Mouse (Mus musculus) right cerebral cortex, postnatal 14 days (tissue): Measurements from ENCODE around the gene Pik3cd.
"Not testable (repeated sequence)": the region's sequence is repeated elsewhere in the genome, so short reads cannot be mapped to it uniquely, and the experiment has no call there.

Source experiments
- DNase-seq: peaks from one replicate; pipeline ENCODE4 v3.0.0; 2022

Gene Pik3cd

DNA sequence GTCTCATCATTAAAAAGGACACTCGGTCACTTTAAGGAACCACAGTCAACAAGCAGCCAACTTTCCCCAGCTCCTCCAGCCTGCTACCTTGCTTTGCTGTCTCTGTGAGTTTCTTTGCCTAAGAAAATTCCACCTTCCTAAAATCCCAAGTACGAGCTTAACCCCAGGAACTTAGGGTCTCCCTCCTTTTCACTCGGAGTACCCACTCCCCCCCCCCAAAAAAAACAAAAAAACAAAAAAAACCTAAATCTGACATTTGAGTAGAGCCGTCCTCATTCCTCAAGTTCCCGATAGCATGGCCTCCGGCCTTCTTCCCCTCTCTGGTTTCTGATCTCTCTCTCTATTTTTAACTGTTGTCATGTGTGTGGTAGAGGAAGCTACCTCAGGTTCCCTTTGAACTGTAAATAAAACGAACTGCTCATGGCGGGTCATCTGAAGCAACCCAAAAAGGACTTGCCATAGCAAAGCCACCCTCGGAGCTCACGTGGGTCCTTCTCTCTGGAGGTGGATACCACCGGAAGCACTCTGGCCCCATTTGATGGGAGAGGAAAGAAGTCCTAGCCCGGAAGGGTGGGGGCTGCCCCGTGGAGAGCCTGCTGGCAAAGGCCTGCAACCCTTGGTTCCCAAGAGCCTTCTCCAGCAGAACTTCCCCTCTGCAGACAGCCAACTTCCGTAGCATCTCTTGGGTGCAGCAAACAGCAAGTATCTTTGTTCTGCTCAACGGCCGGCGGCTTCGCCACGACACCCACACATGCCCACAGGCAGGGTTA is at the start of gene Pik3cd:
Pik3cd (minus strand) TSS at position 362 of the 770 bp plus-strand sequence.
- DNase-seq, result no peak

DNA sequence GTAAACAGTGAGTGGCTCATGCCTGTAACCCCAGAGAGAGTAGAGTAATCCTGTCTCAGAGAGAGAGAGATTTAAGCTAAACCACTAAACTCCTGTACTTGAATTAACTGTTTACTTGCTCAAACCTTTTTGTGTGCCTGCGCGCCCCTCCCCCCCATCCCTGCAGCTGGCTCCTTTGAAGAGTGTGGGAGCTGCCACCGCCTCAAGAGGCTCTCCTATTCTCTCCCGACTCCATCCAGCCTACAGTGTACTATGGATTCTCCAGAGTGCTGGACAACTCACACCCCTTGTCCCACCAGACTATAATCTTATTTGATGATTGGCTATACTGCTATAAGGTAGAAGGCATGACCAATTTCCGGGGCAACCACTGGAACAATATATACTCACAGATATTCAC is 48.3 kb upstream of the Pik3cd start:
- no peak for DNase-seq

GRCm38 (mm10) chr4:149749663-149750015 is 47.3 kb upstream of the Pik3cd start:
- DNase-seq, result not testable (repeated sequence)

DNA sequence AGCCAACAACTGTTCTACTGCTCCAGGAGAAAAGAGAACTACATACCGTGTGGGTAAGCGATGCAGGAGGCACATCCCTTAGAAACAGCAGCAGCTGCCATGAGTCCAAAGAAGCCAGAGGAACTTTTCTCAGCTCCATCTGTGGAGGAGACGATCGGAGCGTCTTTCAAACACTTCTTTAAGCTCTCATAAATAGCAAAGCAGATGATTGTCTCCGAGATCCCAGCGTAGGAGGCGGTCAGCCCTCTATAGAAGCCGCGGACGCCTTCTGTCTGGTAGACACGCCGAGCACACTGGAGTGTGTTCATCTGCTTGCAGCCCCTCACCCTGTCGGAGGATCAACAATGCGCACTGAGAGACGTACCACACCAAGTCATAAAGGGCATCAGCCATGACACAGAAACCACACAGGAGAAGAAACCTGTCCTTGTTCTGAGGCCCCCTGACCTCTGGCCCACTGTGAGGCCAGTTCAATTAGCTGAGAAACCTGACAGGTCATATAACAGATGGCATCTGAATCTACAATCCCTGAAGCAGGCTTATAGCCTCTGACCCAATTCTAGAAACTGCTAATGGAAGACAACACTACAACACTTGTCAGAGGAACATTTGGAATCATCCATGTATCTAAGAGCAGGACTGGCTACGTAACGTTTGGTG is 46.8 kb upstream of the Pik3cd start:
- DNase-seq, result no peak

GRCm38 (mm10) chr4:149744119-149744518 is 41.7 kb upstream of the Pik3cd start:
- no peak for DNase-seq

DNA sequence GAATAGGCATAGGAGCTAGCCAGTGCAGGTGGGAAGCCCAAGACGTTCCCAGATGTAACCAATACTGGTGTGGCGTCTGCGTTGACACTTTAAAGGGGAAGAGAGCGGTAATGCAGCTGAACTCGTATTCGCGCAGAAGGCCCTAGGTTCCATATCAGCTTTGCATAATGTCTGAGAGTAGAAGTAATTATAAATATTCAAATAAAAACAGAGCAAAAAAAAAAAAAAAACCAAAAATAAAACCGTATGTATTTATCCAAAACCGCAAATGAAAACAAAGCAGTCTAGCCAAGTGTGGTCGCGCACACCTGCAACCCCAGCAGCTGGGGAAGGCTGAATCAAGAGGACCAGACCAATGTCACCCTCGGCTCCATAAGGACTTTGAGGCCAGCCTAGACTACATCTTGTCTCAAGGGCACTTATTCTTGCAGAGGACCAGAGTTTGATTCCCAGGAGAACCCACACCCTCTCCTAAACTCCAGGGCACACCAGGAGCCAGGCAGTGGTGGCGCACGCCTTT is 39.7 kb upstream of the Pik3cd start:
- no peak for DNase-seq

DNA sequence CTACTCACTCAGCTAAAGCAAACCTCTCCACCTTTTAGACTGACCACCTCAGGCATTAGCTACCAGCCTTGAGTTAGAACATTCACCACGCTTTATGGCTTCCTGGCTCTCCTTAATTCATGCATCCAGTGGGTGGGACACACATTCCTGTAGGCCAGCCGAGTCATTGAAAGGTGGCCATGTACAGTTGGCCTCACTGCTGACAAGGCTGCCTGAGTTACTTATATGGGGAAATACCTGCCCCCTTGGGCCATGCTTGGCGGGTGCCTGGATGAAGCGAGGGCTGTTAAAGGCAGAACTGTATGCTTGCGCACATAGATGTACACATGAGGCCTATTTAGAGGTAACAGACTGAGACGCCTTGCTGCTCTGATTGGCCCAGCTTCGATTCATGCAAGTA is 37.9 kb upstream of the Pik3cd start:
- no peak for DNase-seq

DNA sequence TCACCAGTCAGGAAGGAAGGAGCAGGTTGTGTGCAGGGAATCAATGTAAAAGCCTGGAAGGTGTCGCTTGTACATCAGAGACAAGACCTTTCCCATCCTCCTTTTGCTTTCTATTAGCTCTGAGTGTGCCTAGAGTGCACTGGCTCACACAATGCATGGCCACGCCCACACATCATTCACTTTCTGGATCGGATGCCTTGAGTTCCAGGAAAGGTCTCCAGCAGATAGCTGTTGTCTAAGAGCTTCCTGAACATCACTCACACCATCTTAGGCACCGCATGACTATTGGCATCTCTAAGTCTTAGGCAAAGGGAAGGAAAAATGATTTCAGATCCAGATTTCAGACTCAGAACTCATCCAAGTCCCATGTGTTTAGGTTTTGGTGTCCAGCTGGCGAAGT is 37.1 kb upstream of the Pik3cd start:
- DNase-seq, result no peak

GRCm38 (mm10) chr4:149737383-149738324 is 35.3 kb upstream of the Pik3cd start, which contains the start of gene Tmem201:
Tmem201 (minus strand) TSS chr4:149738044.
- peak; percentile 98 for DNase-seq

- no peak for DNase-seq
Measured at GRCm38 (mm10) chr4:149736581-149736980, 34.2 kb upstream of the Pik3cd start.

- DNase-seq, result no peak
Measured at GRCm38 (mm10) chr4:149735624-149736250, 33.4 kb upstream of the Pik3cd start.

GRCm38 (mm10) chr4:149734730-149735475 is 32.5 kb upstream of the Pik3cd start:
- DNase-seq, result no peak

- DNase-seq, result no peak
Measured at GRCm38 (mm10) chr4:149734246-149734645, 31.9 kb upstream of the Pik3cd start.

- peak; percentile 60 for DNase-seq
Measured at GRCm38 (mm10) chr4:149733748-149734147, 31.4 kb upstream of the Pik3cd start.

GRCm38 (mm10) chr4:149732800-149733199 is 30.4 kb upstream of the Pik3cd start:
- DNase-seq, result no peak

GRCm38 (mm10) chr4:149732313-149732712 is 29.9 kb upstream of the Pik3cd start:
- no peak for DNase-seq

DNA sequence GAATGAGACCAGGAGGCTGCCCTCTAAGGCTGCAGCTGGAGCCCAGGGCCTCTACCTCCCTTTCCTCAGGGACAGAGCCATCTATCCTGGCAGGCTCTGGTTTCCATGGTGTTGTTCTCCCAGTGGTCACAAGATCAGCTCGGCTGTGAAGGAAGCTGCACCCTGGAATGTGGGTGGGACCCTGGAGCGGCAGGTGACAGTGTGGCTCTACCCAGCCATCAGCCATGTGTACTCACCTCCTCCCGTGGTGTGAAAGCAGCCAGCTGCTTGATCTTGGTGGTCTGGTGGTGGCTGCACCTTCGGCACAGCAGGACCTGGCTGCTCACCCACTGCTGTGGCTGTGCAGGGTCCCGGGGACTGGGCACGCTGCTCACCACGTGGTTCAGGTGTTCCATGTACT is 28.5 kb upstream of the Pik3cd start:
- no peak for DNase-seq

- DNase-seq, result no peak
Measured at GRCm38 (mm10) chr4:149728810-149729209, 26.4 kb upstream of the Pik3cd start.

- DNase-seq, result no peak
Measured at GRCm38 (mm10) chr4:149727636-149728035, 25.3 kb upstream of the Pik3cd start.

- DNase-seq, result peak; percentile 86
Measured at GRCm38 (mm10) chr4:149725661-149726350, 23.4 kb upstream of the Pik3cd start.

GRCm38 (mm10) chr4:149724916-149725470 is 22.6 kb upstream of the Pik3cd start:
- DNase-seq, result no peak
